ENCODE assay signal across 8 mouse cellular contexts in genomic region chr10:23674633-23675515, GRCm38 (mm10).
DNase-seq lines count a peak whose midpoint lies in the region; ATAC-seq and TF ChIP-seq lines count a peak whose summit lies in the region.

No protein-coding gene starts in this region.

- ATAC-seq in limb, embryonic 14.5 days (ENCODE audit: low FRiP score, low read depth): no peak

- WGBS in limb, embryonic 14.5 days: 47% methylated on average over 16 of the region's 16 CpGs

- peak; percentile 78 for DNase-seq in Muller cell, postnatal 12 days (ENCODE audit: inconsistent ontology term)
- peak; percentile 68 to 78 for DNase-seq in adrenal gland, postnatal 36 days
- peak; percentile 53 for DNase-seq in gastrocnemius, adult 2 months
- peak; percentile 47 for DNase-seq in limb, embryonic 14.5 days (ENCODE audit: low spot score)
- DNase-seq in right cerebral cortex, postnatal 36 days (ENCODE audit: low spot score in 2 of 2): peak; percentile 7 to 10
- no peak for DNase-seq in thymus, postnatal 14 days
- no peak for DNase-seq in thymus, postnatal 25 days
- no peak for DNase-seq in lung, postnatal 4 days

- intact Hi-C loops in gastrocnemius, adult 2 months (cut with DNase I): no loop called here

- no peaks in the 10 kb centered on the region for H3K36me3 ChIP-seq in limb, embryonic 14.5 days (ENCODE audit: control insufficient read depth, insufficient read depth, low read length)

- TF ChIP-seq POLR2A in limb, embryonic 14.5 days (IDR thresholded peaks at IDR 0.05; ENCODE audit: borderline replicate concordance, extremely low read depth, insufficient read depth, insufficient read length): no peak

- H3K4me1 ChIP-seq in limb, embryonic 14.5 days (ENCODE audit: control insufficient read depth, insufficient read depth, low read length): peaks cover 24% of the 10 kb centered on the region

- no peak overlapping the region for H3K9ac ChIP-seq in limb, embryonic 14.5 days (ENCODE audit: low read depth, low read length, severe bottlenecking)

- TF ChIP-seq CTCF in gastrocnemius, adult 2 months (IDR thresholded peaks at IDR 0.05): no peak

- no peak overlapping the region for H3K27ac ChIP-seq in gastrocnemius, adult 2 months
- 0 out of 2 replicates have a peak overlapping the region, but pooled peaks have one; percentile 6 for H3K27ac ChIP-seq in limb, embryonic 14.5 days (replicated peaks; ENCODE audit: low read depth, low read length)

- no peaks in the 10 kb centered on the region for H3K9me3 ChIP-seq in limb, embryonic 14.5 days (ENCODE audit: control insufficient read depth, low read length)

- H3K27me3 ChIP-seq in limb, embryonic 14.5 days (ENCODE audit: control insufficient read depth, insufficient read depth, low read length): no peaks in the 10 kb centered on the region

- no peak overlapping the region for H3K4me3 ChIP-seq in gastrocnemius, adult 2 months
- H3K4me3 ChIP-seq in limb, embryonic 14.5 days (replicated peaks; ENCODE audit: low read length): no peak overlapping the region

- H3K4me2 ChIP-seq in limb, embryonic 14.5 days (replicated peaks; ENCODE audit: low read depth, low read length, severe bottlenecking): no peak overlapping the region

Comparison
In these comparisons a context has a peak if more than half of its experiments do, and no peak if none do; other contexts are left out.
1. DNase-seq: peak in Muller cell, postnatal 12 days (single experiment), adrenal gland, postnatal 36 days (2 of 2), gastrocnemius, adult 2 months (single experiment), limb, embryonic 14.5 days (single experiment) and right cerebral cortex, postnatal 36 days (2 of 2); none in thymus, postnatal 14 days (single experiment), thymus, postnatal 25 days (single experiment) and lung, postnatal 4 days (0 of 2).